Mouse (Mus musculus): ENCODE results near the gene Efhd2. TPM values are rescaled to one million over a fixed set of nuclear protein-coding genes. Genes with fewer than 3 reads are reported as not detected.

The Efhd2 gene
- total RNA-seq, 2 experiments from 2014 or later = 135 to 143 TPM

- DNase-seq = peak; percentile 81 to 83
Measured at GRCm38 (mm10) chr4:141857422-141857930, 17.2 kb downstream of the Efhd2 start.

GRCm38 (mm10) chr4:141853437-141853836, 21.3 kb downstream of the Efhd2 start:
- peak in 1 of 2 experiments; percentile 43 for DNase-seq

GRCm38 (mm10) chr4:141845999-141846398, 28.7 kb downstream of the Efhd2 start, which contains the start of gene Ctrc:
Gene Ctrc (minus strand): TSS chr4:141846359.
- no peak for DNase-seq

GRCm38 (mm10) chr4:141834536-141835095, 40.1 kb downstream of the Efhd2 start:
- DNase-seq = no peak

DNA sequence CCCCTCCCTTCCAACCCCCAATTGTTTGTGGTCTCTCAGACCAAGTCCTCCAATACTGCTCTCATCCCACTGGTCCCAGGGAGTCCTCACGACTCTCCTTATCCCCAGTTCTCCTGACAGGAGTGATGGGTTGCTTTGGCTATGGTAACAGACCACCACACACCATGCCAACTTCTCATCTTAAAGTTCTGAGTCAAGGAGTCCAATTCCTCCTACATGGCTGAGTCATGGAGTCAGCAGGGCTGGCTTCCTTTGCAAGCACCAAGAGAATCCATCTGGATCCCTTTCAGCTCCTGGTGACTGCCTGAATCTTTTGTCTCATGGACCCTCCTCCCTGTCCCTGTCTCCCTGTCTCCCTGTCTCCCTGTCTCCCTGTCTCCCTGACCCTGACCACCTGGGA, 40.8 kb downstream of the Efhd2 start:
- peak in 1 of 2 experiments; percentile 19 for DNase-seq

GRCm38 (mm10) chr4:141831361-141831760, 43.4 kb downstream of the Efhd2 start:
- no peak for DNase-seq

DNA sequence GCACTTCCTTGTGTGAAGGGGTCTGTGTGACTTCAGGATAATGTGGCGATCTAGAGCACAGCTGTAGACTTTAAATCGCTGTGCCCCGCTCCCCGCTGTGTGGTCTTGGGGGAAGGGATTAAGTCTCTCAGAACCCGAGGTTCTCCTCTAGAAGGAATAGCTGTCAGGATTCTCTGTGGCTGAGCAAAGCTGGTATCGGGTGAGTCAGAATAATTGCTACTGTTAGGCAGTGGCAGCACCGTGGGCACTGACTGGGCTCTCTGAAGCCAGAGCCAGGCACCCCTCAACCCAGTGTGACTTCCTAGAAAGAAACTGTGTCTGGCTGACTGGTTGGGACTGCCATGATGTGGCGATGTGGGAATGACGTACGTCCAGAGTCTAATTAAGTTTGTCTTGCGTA, 44.3 kb downstream of the Efhd2 start:
- no peak for DNase-seq

GRCm38 (mm10) chr4:141828177-141828576, 46.5 kb downstream of the Efhd2 start:
- DNase-seq = no peak

GRCm38 (mm10) chr4:141827401-141827800, 47.3 kb downstream of the Efhd2 start:
- DNase-seq = no peak

DNA sequence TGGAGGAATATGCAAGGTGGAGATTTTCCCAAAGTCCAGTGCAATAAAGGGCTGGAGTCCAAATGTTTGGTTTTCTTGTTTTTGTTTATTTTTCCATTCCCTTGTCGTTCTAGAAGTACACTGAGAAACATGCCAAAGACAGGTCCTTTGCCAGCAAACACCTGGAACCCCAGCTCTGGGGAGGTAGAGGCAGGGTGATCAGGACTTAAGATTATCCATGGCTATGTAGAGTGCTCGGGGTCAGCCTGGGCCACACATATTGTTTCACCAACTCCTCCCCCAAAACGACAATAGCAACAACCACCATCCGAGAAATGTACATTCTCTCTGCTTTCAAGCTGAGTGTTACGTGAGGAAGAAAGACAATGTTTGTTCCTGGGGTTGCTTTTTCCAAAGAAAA, 48.7 kb downstream of the Efhd2 start, which contains the start of gene Cela2a:
Cela2a (minus strand) TSS at position 101 of the 400 bp plus-strand sequence.
- DNase-seq = no peak

DNA sequence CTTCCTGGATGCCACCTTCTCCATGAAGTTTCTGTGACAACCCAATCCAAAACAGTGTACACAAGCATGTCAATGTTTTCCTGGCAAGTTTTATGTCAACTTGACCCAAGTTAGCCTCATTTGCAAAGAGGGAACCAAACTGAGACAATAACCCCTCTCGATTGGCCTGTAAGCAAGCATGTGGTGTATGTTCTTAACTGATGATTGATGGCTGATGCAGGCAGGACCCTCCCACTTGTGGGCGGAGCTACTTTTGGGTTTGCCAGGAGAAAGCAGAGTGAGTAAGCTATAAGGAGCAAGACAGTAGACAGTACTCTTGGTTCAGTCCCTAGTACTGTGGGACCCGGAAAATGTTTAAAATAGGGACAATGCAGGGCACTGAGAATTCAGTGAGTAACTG, 51.7 kb downstream of the Efhd2 start:
- DNase-seq = no peak

DNA sequence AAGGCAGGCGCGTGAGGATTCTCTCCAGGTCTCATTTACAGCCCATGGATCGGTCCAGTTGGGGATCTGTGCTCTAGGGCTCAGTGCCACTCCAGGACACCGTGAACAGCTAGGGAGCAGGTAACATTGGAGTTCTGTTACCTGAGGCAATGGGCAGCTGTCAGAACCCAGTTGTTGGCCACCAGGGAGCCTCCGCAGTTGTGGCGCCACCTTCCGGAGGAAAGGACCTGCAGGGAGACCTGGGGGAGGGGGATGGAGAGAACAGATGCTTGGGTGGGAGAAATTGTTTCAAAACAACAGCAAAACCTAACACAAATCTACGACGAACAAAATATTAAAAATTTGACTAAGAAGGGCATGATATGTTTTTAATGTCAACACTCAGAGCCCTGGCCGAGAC, 52.6 kb downstream of the Efhd2 start:
- no peak for DNase-seq

- no peak for DNase-seq
Measured at GRCm38 (mm10) chr4:141821178-141821577, 53.5 kb downstream of the Efhd2 start.

DNA sequence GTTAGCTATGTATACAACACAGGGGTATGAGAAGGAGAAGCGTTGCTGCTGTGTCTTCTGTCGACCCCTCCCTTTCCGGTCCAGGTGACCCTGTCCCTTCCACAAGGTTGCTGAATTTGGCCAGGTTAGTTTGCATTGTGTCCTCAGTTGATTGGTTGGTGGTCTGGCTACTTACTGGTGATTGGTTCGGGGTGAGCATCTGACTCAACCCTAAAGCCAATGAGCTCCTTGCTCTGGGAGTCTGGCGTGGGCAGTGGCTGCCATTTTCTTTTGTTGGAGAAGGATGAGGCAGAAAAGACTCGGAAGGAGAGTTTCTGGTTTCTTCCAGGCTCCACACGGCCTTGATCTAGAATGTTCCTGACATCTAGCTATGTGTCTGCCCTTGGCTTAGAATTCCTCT, 55.4 kb downstream of the Efhd2 start:
- DNase-seq = no peak

DNA sequence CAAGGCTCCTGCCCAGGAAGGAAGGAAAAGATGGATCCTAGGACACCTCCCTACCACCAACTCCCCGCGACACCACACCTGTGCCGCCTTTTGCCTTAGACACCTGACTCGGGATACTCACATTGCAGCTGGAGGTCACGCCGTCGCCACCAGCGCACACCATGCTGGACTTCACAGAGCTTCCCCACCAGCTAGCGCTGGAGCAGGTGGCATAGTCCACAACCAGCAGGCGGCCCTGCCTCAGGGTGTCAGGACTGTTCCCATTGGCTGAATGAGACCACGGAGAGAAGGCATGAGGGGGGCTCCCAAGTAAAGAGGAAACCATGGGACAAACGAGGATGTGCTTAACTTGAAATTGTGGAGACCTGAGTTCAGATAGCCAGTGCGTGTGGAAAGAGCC, 55.9 kb downstream of the Efhd2 start:
- no peak for DNase-seq

- no peak for DNase-seq
Measured at GRCm38 (mm10) chr4:141817706-141818105, 57.0 kb downstream of the Efhd2 start.

DNA sequence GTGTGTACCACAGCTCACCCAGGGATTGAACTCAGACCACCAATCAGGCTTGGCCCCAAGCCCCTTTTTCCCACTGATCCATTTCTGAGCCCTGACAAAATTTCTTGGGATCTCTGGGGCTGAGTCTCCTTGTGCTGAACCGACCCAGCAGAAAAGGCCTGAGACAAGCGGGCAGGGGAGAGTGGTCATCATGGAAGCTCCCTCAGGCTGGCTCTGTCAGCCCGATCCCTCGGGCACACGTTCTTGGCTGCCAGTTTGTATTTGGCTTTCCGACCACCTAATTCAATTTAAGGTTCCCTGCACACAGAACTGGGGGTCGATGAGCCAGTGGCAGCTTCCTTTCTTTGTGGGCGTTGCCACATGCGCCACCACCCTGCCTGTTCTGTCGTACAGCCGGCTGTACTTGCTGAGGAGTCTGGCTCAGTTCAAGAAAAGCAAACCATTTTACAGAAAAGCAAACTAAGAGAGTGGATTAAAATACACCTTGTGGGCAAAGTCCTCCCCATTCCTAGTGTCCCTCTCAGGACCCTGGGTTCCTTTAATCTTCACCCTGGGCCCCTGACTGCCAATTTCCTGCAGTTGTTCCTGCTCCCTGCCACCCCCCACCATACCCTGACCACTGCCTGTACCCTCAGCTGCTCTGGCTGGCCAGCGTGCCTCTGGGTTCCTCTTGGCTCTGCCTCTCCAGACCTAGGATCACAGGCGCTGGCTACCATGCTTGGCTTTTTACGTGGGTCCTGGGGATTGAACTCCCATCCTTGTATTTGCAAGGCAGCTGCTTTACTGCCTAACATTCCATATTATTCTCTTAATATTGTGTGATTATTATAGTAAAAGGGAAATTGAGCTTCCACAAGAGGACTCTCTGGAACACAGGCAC, 57.7 kb downstream of the Efhd2 start:
- DNase-seq = peak; percentile 34 to 43

DNA sequence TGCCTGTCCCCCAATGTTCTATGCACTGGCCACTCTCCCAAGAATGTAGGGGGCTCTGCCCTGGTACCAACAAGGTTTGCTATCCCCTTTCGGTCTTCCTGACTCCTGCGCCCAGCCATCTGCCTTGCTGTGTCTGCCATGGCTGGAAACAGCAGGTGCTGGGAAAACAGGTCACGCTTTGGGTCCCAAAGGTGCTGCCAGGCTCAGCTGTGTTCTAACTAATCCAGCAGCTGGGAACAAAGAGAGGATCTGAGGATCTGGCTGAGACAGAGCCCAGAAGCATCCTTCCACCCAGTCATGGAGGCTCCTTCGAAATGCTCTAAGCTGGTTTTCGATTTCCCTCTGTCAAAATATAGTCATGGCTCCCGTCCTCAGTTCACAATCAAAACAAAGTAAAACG, 58.5 kb downstream of the Efhd2 start:
- DNase-seq = no peak

DNA sequence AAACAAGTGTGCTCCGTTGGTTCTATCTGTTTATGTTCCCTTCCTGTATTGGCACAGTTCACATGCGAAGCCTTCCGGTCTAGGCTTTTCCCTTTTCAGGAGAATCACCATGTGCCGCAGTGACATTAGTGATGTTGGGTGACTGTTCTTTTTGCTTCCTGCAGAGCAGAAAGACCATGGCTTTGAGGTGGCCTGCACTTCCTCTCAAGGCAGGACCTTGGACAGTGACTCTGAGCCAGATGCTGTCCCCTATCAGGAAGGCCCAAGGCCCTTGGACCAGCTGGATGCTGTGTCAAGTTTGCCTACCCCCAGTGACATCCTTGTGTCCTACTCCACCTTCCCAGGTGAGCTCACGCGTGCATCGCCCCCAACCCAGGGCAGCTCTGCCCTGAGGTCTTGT, 63.3 kb downstream of the Efhd2 start:
- no peak for DNase-seq

- no peak for DNase-seq
Measured at GRCm38 (mm10) chr4:141810975-141811374, 63.7 kb downstream of the Efhd2 start.

- peak; percentile 34 to 45 for DNase-seq
Measured at GRCm38 (mm10) chr4:141809850-141810464, 64.8 kb downstream of the Efhd2 start.
